Comparison of ENCODE assay signal across 14 mouse cellular contexts in genomic region chr9:48055246-48055645, GRCm38 (mm10).
DNase-seq lines count a peak whose midpoint lies in the region; ATAC-seq and TF ChIP-seq lines count a peak whose summit lies in the region.
"Had no signal": no experiment of that assay in that cellular context is flagged by ENCODE, and none has a peak within 500 bp of the region (broad histone marks: within the 10 kb centered on the region; RNA-seq: fewer than 3 reads in every experiment).

No protein-coding gene starts in this region.

- no peaks in the 10 kb centered on the region for H3K9me3 ChIP-seq in hindbrain, embryonic 12.5 days (replicated peaks)
- no peaks in the 10 kb centered on the region for H3K9me3 ChIP-seq in hindbrain, embryonic 14.5 days (ENCODE audit: control insufficient read depth, low read length)
- H3K9me3 ChIP-seq in midbrain, postnatal 0 days (ENCODE audit: low read length) = no peaks in the 10 kb centered on the region
- H3K9me3 ChIP-seq: limb, embryonic 15.5 days had no signal

- H3K9ac ChIP-seq in hindbrain, embryonic 12.5 days = no peak overlapping the region
- H3K9ac ChIP-seq in hindbrain, embryonic 14.5 days = no peak overlapping the region
- no peak overlapping the region for H3K9ac ChIP-seq in midbrain, postnatal 0 days (replicated peaks; ENCODE audit: low read length, poor library complexity, severe bottlenecking)
- H3K9ac ChIP-seq: limb, embryonic 15.5 days had no signal

- WGBS in hindbrain, embryonic 12.5 days = 59% methylated on average over 10 of the region's 10 CpGs
- 45% methylated on average over 10 of the region's 10 CpGs for WGBS in hindbrain, embryonic 14.5 days
- WGBS in midbrain, postnatal 0 days = 78% methylated on average over 10 of the region's 10 CpGs

- no peak overlapping the region for H3K4me3 ChIP-seq in hindbrain, embryonic 12.5 days
- H3K4me3 ChIP-seq in hindbrain, embryonic 14.5 days (replicated peaks; ENCODE audit: low read length) = no peak overlapping the region
- no peak overlapping the region for H3K4me3 ChIP-seq in midbrain, postnatal 0 days (ENCODE audit: low read depth, low read length)
- H3K4me3 ChIP-seq: gastrocnemius, adult 2 months; limb, embryonic 15.5 days; myocyte had no signal

- no peak for DNase-seq in hindbrain, embryonic 14.5 days (ENCODE audit: low spot score)
- DNase-seq in adrenal gland, adult 8-10 months = peak; percentile 94
- DNase-seq in embryo, embryonic 9.5 days (ENCODE audit: extremely low spot score) = peak; percentile 12
- peak; percentile 26 for DNase-seq in midbrain, postnatal 0 days (ENCODE audit: low spot score)
- DNase-seq in lung, postnatal 36 days = no peak
- DNase-seq in frontal cortex, postnatal 10 days (ENCODE audit: low spot score in 2 of 2) = no peak
- DNase-seq in lung, postnatal 25 days (ENCODE audit: low spot score) = no peak
- DNase-seq: cerebellum, adult 9-10 months; gastrocnemius, adult 2 months had no signal

- H3K27me3 ChIP-seq in hindbrain, embryonic 12.5 days = no peaks in the 10 kb centered on the region
- no peaks in the 10 kb centered on the region for H3K27me3 ChIP-seq in hindbrain, embryonic 14.5 days (ENCODE audit: control insufficient read depth, insufficient read depth, low read length)
- no peaks in the 10 kb centered on the region for H3K27me3 ChIP-seq in midbrain, postnatal 0 days (ENCODE audit: insufficient read depth, low read length)
- H3K27me3 ChIP-seq: limb, embryonic 15.5 days had no signal

- ATAC-seq in hindbrain, embryonic 12.5 days (ENCODE audit: low FRiP score) = 0 out of 2 replicates have a peak, but pooled peaks have one; percentile 22
- ATAC-seq in hindbrain, embryonic 14.5 days (ENCODE audit: low FRiP score) = no peak
- no peak for ATAC-seq in midbrain, postnatal 0 days (ENCODE audit: low FRiP score)
- ATAC-seq: inflammation-experienced regulatory T-cells, adult 6 months; lung, postnatal 0 days had no signal

- H3K27ac ChIP-seq in hindbrain, embryonic 12.5 days = peak overlapping the region; percentile 57; the same call in 1 of the 2 replicates
- no peak overlapping the region for H3K27ac ChIP-seq in hindbrain, embryonic 14.5 days
- no peak overlapping the region for H3K27ac ChIP-seq in midbrain, postnatal 0 days (ENCODE audit: low read depth, low read length)
- H3K27ac ChIP-seq: gastrocnemius, adult 2 months; limb, embryonic 15.5 days had no signal

- H3K4me1 ChIP-seq in hindbrain, embryonic 12.5 days = peaks cover 11% of the 10 kb centered on the region
- peaks cover 7% of the 10 kb centered on the region; the same call in 1 of the 2 replicates for H3K4me1 ChIP-seq in hindbrain, embryonic 14.5 days (replicated peaks; ENCODE audit: control insufficient read depth, insufficient read depth, low read length)
- no peaks in the 10 kb centered on the region for H3K4me1 ChIP-seq in midbrain, postnatal 0 days (ENCODE audit: insufficient read depth, low read length)

- no peak for TF ChIP-seq CTCF in midbrain, postnatal 0 days (IDR thresholded peaks at IDR 0.05)

- H3K36me3 ChIP-seq in hindbrain, embryonic 12.5 days = no peaks in the 10 kb centered on the region
- H3K36me3 ChIP-seq in hindbrain, embryonic 14.5 days (replicated peaks; ENCODE audit: control insufficient read depth, insufficient read depth) = no peaks in the 10 kb centered on the region
- no peaks in the 10 kb centered on the region for H3K36me3 ChIP-seq in midbrain, postnatal 0 days (ENCODE audit: insufficient read depth, low read length)
- H3K36me3 ChIP-seq: limb, embryonic 15.5 days had no signal

- no peak overlapping the region for H3K4me2 ChIP-seq in hindbrain, embryonic 12.5 days (replicated peaks)
- no peak overlapping the region for H3K4me2 ChIP-seq in hindbrain, embryonic 14.5 days (replicated peaks)
- H3K4me2 ChIP-seq in midbrain, postnatal 0 days (ENCODE audit: low read depth, low read length, poor library complexity, severe bottlenecking) = no peak overlapping the region
- H3K4me2 ChIP-seq: limb, embryonic 15.5 days had no signal

Comparison
In these comparisons a context has a peak if more than half of its experiments do, and no peak if none do; other contexts are left out.
1. DNase-seq: peak in adrenal gland, adult 8-10 months (single experiment), embryo, embryonic 9.5 days (single experiment) and midbrain, postnatal 0 days (single experiment); none in hindbrain, embryonic 14.5 days (single experiment), lung, postnatal 36 days (single experiment), frontal cortex, postnatal 10 days (0 of 2) and lung, postnatal 25 days (single experiment).